Mouse (Mus musculus) embryo, embryonic 11 days (tissue): ENCODE results near the gene Rbm33.
A peak's percentile ranks its signal among the peaks of the same experiment; 100 is the strongest.

ENCODE experiments used
- DNase-seq: peaks from one replicate; pipeline ENCODE4 v3.0.0-alpha.2; 2015

The Rbm33 gene

GRCm38 (mm10) chr5:28464361-28465098, 147.6 kb downstream of the Rbm33 start:
- peak; percentile 64 for DNase-seq

DNA sequence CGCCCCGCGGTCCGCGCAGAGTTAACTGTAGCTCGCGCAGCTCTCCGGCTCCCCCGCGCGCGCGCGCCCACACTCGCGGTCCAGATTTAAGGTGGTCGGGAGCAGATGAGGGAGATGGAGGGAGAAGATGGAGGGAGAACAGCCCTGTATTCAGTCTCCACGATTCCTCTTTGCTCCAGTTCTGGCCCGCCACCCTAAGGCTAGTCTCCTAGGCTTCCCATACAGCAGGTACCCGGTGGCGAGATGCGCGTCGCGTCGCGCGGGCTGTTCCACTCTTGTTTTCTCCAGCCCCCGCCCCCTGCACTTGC, 148.1 kb downstream of the Rbm33 start:
- DNase-seq, result peak; percentile 64

DNA sequence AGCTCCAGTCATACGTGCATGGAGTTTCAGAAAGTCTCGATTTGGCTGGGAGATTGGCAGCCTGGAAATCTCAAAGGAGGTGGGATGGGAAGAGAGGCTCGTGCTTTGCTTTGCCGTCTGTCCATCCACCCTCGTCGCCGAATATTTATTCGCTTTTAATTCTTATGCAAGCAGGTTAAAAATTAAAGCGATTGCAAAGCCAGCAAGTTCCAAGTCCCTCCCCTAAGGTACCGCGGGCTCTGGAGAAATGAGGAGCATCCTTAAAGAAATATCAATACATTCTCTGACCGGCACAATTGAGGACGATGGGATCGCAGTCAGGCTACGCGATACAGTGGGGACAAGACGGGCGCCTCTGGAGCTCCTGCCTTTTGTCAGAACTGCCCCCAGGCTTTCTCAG, 148.6 kb downstream of the Rbm33 start:
- peak; percentile 21 for DNase-seq

GRCm38 (mm10) chr5:28466351-28466750, 149.4 kb downstream of the Rbm33 start:
- no peak for DNase-seq

GRCm38 (mm10) chr5:28466760-28467306, 149.9 kb downstream of the Rbm33 start, which contains the start of gene Shh:
Shh (minus strand) TSS chr5:28467256.
- peak; percentile 60 for DNase-seq
